Mouse (Mus musculus) myocyte (in vitro differentiated cells): ENCODE measurements at regions not wholly inside any gene's neighbourhood (a gene's known extent, or its start where the extent isn't known, plus 50 kb on each side); places are given as distances from the start of the nearest gene placed in this dataset.

Experiments
- MYOG ChIP-seq, 3 experiments: IDR thresholded peaks; one replicate each; pipeline ENCODE4 v1.6.1; 2011; ENCODE audit warnings: control low read depth in 2 of 3, low read depth in 2 of 3, mild to moderate bottlenecking in 2 of 3; ENCODE audit not compliant: insufficient read length in 2 of 3, control insufficient read depth in 1 of 3, insufficient read depth in 1 of 3
- POLR2A ChIP-seq: IDR thresholded peaks from one replicate; pipeline ENCODE4 v1.6.1; 2011; ENCODE audit warnings: low read depth, mild to moderate bottlenecking, control low read depth, moderate library complexity; ENCODE audit not compliant: insufficient read length
- SRF ChIP-seq: IDR thresholded peaks from one replicate; pipeline ENCODE4 v1.6.1; 2011; ENCODE audit warnings: low read depth; ENCODE audit not compliant: control insufficient read depth, insufficient read length
- TCF3 ChIP-seq: IDR thresholded peaks from one replicate; pipeline ENCODE4 v1.6.1; 2011; ENCODE audit warnings: low read depth, control low read depth; ENCODE audit not compliant: insufficient read length

- no peak for TF ChIP-seq TCF3
- TF ChIP-seq MYOG (IDR thresholded peaks at IDR 0.05; ENCODE audit: control insufficient read depth in 1 of 3, insufficient read depth in 1 of 3, insufficient read length in 2 of 3, low read depth in 2 of 3), result peak in 1 of 3 experiments; percentile 64
- no peak for TF ChIP-seq POLR2A
- TF ChIP-seq SRF, result no peak
Measured at GRCm38 (mm10) chr1:112785135-112785681, 920.5 kb upstream of the Dsel start.
